Mouse (Mus musculus) bone marrow, adult 2 months (tissue): ENCODE results near the gene Rgs7.

Experiments used
- CTCF ChIP-seq: fragments of 200-500 bp; IDR thresholded peaks from 2 replicates; pipeline ENCODE4 v1.5.1; 2011; ENCODE audit warnings: low read length, control low read depth; ENCODE audit not compliant: control insufficient read depth, insufficient read depth
- POLR2A ChIP-seq: fragments of 200-500 bp; IDR thresholded peaks from 2 replicates; pipeline ENCODE4 v1.6.1; 2011; ENCODE audit warnings: low read depth, mild to moderate bottlenecking, control low read depth, low read length, borderline replicate concordance; ENCODE audit not compliant: control insufficient read depth

DNA sequence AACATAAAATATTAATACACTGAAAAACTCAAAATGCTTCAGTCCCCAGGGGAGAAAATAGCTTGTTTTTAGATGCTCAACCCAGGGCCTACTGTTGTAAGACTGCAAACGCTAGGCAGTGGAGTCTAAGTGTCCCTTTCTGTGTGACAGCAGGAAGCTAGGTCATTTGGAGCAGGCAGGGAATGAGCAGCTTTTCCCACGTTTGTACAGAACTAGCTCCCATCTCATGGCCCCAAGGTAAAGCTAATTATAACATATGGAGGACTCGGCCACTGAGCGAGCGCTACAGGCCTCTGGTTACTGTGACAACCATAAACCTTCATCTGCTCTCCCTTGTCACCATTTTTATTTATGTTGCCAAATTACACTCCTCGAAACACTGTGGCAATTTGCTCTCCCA lies 460.3 kb downstream of the Rgs7 start:
- no peak for TF ChIP-seq CTCF
- TF ChIP-seq POLR2A: no peak
